Mouse (Mus musculus) testis, postnatal 14 days (tissue): Measurements from ENCODE around the gene Trim7.
A peak's percentile ranks its signal among the peaks of the same experiment; 100 is the strongest.
"Not testable (repeated sequence)": the region's sequence is repeated elsewhere in the genome, so short reads cannot be mapped to it uniquely, and the experiment has no call there.

Experiments used
- DNase-seq: peaks from one replicate; pipeline ENCODE4 v3.0.0; 2021; ENCODE audit warnings: low spot score

Gene Trim7

GRCm38 (mm10) chr11:48824311-48824830 lies 1.6 kb upstream of the Trim7 start:
- no peak for DNase-seq

- DNase-seq = no peak
Observed at GRCm38 (mm10) chr11:48826752-48827096, 784 bp downstream of the Trim7 start.

- DNase-seq = peak; percentile 56
Observed at GRCm38 (mm10) chr11:48827926-48828325, 2.0 kb downstream of the Trim7 start.

GRCm38 (mm10) chr11:48830279-48830678 lies 4.3 kb downstream of the Trim7 start:
- no peak for DNase-seq

GRCm38 (mm10) chr11:48831273-48831672 lies 5.3 kb downstream of the Trim7 start:
- no peak for DNase-seq

- DNase-seq = no peak
Observed at GRCm38 (mm10) chr11:48833078-48833730, 7.3 kb downstream of the Trim7 start.

GRCm38 (mm10) chr11:48833731-48834639 lies 8.0 kb downstream of the Trim7 start:
- DNase-seq = peak; percentile 79

GRCm38 (mm10) chr11:48835923-48836322 lies 10.0 kb downstream of the Trim7 start:
- DNase-seq = no peak

GRCm38 (mm10) chr11:48836990-48837309 lies 11.0 kb downstream of the Trim7 start:
- no peak for DNase-seq

GRCm38 (mm10) chr11:48837310-48838180 lies 11.6 kb downstream of the Trim7 start:
- peak; percentile 72 for DNase-seq

GRCm38 (mm10) chr11:48838181-48838797 lies 12.3 kb downstream of the Trim7 start:
- peak; percentile 79 for DNase-seq

- no peak for DNase-seq
Observed at GRCm38 (mm10) chr11:48838879-48839680, 13.1 kb downstream of the Trim7 start.

GRCm38 (mm10) chr11:48840805-48841204 lies 14.9 kb downstream of the Trim7 start:
- DNase-seq = no peak

GRCm38 (mm10) chr11:48841213-48841612 lies 15.3 kb downstream of the Trim7 start:
- DNase-seq = no peak

- no peak for DNase-seq
Observed at GRCm38 (mm10) chr11:48842378-48842792, 16.4 kb downstream of the Trim7 start.

- no peak for DNase-seq
Observed at GRCm38 (mm10) chr11:48843202-48843601, 17.3 kb downstream of the Trim7 start.

- DNase-seq = no peak
Observed at GRCm38 (mm10) chr11:48844309-48844708, 18.4 kb downstream of the Trim7 start.

- DNase-seq = no peak
Observed at GRCm38 (mm10) chr11:48845244-48845815, 19.4 kb downstream of the Trim7 start.

GRCm38 (mm10) chr11:48846362-48846761 lies 20.4 kb downstream of the Trim7 start:
- DNase-seq = not testable (repeated sequence)

GRCm38 (mm10) chr11:48846881-48847280 lies 20.9 kb downstream of the Trim7 start:
- DNase-seq = no peak

- no peak for DNase-seq
Observed at GRCm38 (mm10) chr11:48850240-48850639, 24.3 kb downstream of the Trim7 start.
